In genomic region chr17:45869014-45869968, GRCm38 (mm10) we compare ENCODE assay signal across 14 mouse cellular contexts.
DNase-seq lines count a peak whose midpoint lies in the region; TF ChIP-seq lines count a peak whose summit lies in the region.
"Had no signal": no experiment of that assay in that cellular context is flagged by ENCODE, and none has a peak within 500 bp of the region (broad histone marks: within the 10 kb centered on the region; RNA-seq: fewer than 3 reads in every experiment).

No protein-coding gene starts in this region.

- TF ChIP-seq CTCF in cerebellum, adult 2 months (IDR thresholded peaks at IDR 0.05; ENCODE audit: borderline replicate concordance, insufficient read depth, low read depth, low read length) = no peak
- no peak for TF ChIP-seq CTCF in layer of hippocampus, adult 2 months (conservative IDR thresholded peaks at IDR 0.05)

- H3K4me3 ChIP-seq in cerebellum, adult 2 months (replicated peaks; ENCODE audit: insufficient read depth, low read depth, low read length) = no peak overlapping the region
- H3K4me3 ChIP-seq in layer of hippocampus, adult 2 months = no peak overlapping the region
- H3K4me3 ChIP-seq: embryonic facial prominence, embryonic 15.5 days; limb, embryonic 15.5 days had no signal

- no peak for TF ChIP-seq POLR2A in cerebellum, adult 2 months (IDR thresholded peaks at IDR 0.05; ENCODE audit: borderline replicate concordance, insufficient read depth, low read length)

- peak; percentile 38 for DNase-seq in adrenal gland, adult 2 months
- DNase-seq in adrenal gland, adult 18-20 months (ENCODE audit: low spot score in 2 of 2) = no peak
- peak; percentile 48 for DNase-seq in lung, postnatal 10 days
- no peak for DNase-seq in lung, postnatal 25 days (ENCODE audit: low spot score)
- peak; percentile 87 to 90 for DNase-seq in kidney, adult 8-10 months
- DNase-seq in skeletal muscle tissue, adult 2 months (ENCODE audit: low read depth, low spot score) = peak; percentile 37
- DNase-seq in cerebellum, adult 2 months = no peak
- no peak for DNase-seq in layer of hippocampus, adult 2 months (ENCODE audit: low spot score in 2 of 2)
- DNase-seq: adrenal gland, postnatal 25 days; cerebellum, adult 18-20 months; forebrain, postnatal 0 days; thymus, adult 18-20 months had no signal

- no peak overlapping the region for H3K27ac ChIP-seq in cerebellum, adult 2 months (ENCODE audit: insufficient read depth, low read length)
- no peak overlapping the region for H3K27ac ChIP-seq in layer of hippocampus, adult 2 months
- H3K27ac ChIP-seq: embryonic facial prominence, embryonic 15.5 days; limb, embryonic 15.5 days had no signal

- 0 out of 2 replicates have a peak, but pooled peaks cover 3% of the 10 kb centered on the region for H3K4me1 ChIP-seq in cerebellum, adult 2 months (ENCODE audit: control insufficient read depth, insufficient read depth, low read length)

- WGBS in cerebellum, adult 2 months = 64% methylated on average over 17 of the region's 17 CpGs

- H3K27me3 ChIP-seq in cerebellum, adult 2 months (ENCODE audit: control insufficient read depth, insufficient read depth, low read length) = no peaks in the 10 kb centered on the region

Comparison
In these comparisons a context has a peak if more than half of its experiments do, and no peak if none do; other contexts are left out.
1. DNase-seq: peak in adrenal gland, adult 2 months (single experiment), lung, postnatal 10 days (single experiment), kidney, adult 8-10 months (2 of 2) and skeletal muscle tissue, adult 2 months (single experiment); none in adrenal gland, adult 18-20 months (0 of 2), lung, postnatal 25 days (single experiment), cerebellum, adult 2 months (0 of 2) and layer of hippocampus, adult 2 months (0 of 2).